Mouse (Mus musculus) left cerebral cortex, adult 2 months (tissue): ENCODE data around the gene Snx10. TPM values are rescaled to one million over a fixed set of nuclear protein-coding genes. Genes with fewer than 3 reads are reported as not detected.

ENCODE experiments used
- DNase-seq, 2 experiments: peaks; one replicate each; pipeline ENCODE4 v3.0.0; 2021 to 2022; ENCODE audit warnings: low spot score in 2 of 2, mixed read lengths in 1 of 2; ENCODE audit errors: extremely low spot score in 1 of 2
- H3K27ac ChIP-seq: fragments of 200-600 bp; 2 replicates; pipeline ENCODE4 v1.8.1; 2022
- H3K4me3 ChIP-seq: fragments of 200-600 bp; 2 replicates; pipeline ENCODE4 v1.8.1; 2022
- CTCF ChIP-seq: fragments of 200-600 bp; IDR thresholded peaks from 2 replicates; pipeline ENCODE4 v1.8.1; 2022; ENCODE audit warnings: antibody characterized with exemption, mild to moderate bottlenecking, moderate library complexity
- intact Hi-C: fragments of 180-260 bp; cut with DNase I; formaldehyde crosslinking; loops from one replicate; pipeline ENCODE4 v1.15.1; 2025
- total RNA-seq, 2 experiments: library from RNA; stranded (reverse); gene quantifications; 2 replicates each; pipeline ENCODE4 v1.2.3; 2021

The Snx10 gene
- total RNA-seq, 2 experiments from 2014 or later = 94.9 to 102 TPM

GRCm38 (mm10) chr6:51507556-51507955 is 16.1 kb upstream of the Snx10 start:
- intact Hi-C loops = no loop called here
- Histone ChIP-seq H3K4me3 (no peak overlapping the region), H3K27ac (no peak overlapping the region)
- DNase-seq = no peak
- TF ChIP-seq CTCF = no peak

GRCm38 (mm10) chr6:51508750-51509648 is 14.7 kb upstream of the Snx10 start:
- peak; percentile 76 for TF ChIP-seq CTCF
- intact Hi-C loops = loop anchor here (1.0 to 2.0 kb wide), 4 partner anchors 36 to 125 kb away; no protein-coding TSS in a partner anchor
- H3K27ac ChIP-seq = peak overlapping the region; percentile 92

GRCm38 (mm10) chr6:51510094-51510493 is 13.6 kb upstream of the Snx10 start:
- intact Hi-C loops = no loop called here

More at GRCm38 (mm10) chr6:51508750-51509648, 14.7 kb upstream of the Snx10 start:
- peak overlapping the region; percentile 55 for H3K4me3 ChIP-seq
- peak; percentile 65 to 72 for DNase-seq

GRCm38 (mm10) chr6:51510946-51511345 is 12.8 kb upstream of the Snx10 start:
- intact Hi-C loops = no loop called here
- no peak for DNase-seq

More at GRCm38 (mm10) chr6:51510094-51510493, 13.6 kb upstream of the Snx10 start:
- H3K27ac ChIP-seq = no peak overlapping the region
- no peak for DNase-seq
- no peak overlapping the region for H3K4me3 ChIP-seq
- peak; percentile 54 for TF ChIP-seq CTCF

GRCm38 (mm10) chr6:51513745-51514144 is 10.0 kb upstream of the Snx10 start:
- no peak for TF ChIP-seq CTCF
- Histone ChIP-seq H3K4me3 (no peak overlapping the region), H3K27ac (no peak overlapping the region)
- no peak for DNase-seq
- intact Hi-C loops = no loop called here

More at GRCm38 (mm10) chr6:51510946-51511345, 12.8 kb upstream of the Snx10 start:
- TF ChIP-seq CTCF = no peak; the same call in 1 of the 2 replicates
- H3K4me3 ChIP-seq = no peak overlapping the region
- no peak overlapping the region for H3K27ac ChIP-seq

GRCm38 (mm10) chr6:51514860-51515259 is 8.8 kb upstream of the Snx10 start:
- no peak for DNase-seq
- intact Hi-C loops = no loop called here
- TF ChIP-seq CTCF = no peak
- H3K4me3 ChIP-seq = no peak overlapping the region
- no peak overlapping the region for H3K27ac ChIP-seq

- TF ChIP-seq CTCF = no peak
- peak overlapping the region; percentile 81; the same call in 1 of the 2 replicates for H3K27ac ChIP-seq
These were observed 391 bp upstream of the Snx10 start for GRCm38 (mm10) chr6:51523310-51523709.

GRCm38 (mm10) chr6:51524321-51524931 is 725 bp downstream of the Snx10 start:
- H3K4me3 ChIP-seq = peak overlapping the region; percentile 83
- peak; percentile 21 to 27 for DNase-seq
- no peak for TF ChIP-seq CTCF
- intact Hi-C loops = loop anchor here (5.0 kb wide), 2 partner anchors 52 to 58 kb away; partner anchors contain the start of gene Cbx3
- H3K27ac ChIP-seq = peak overlapping the region; percentile 81

More at GRCm38 (mm10) chr6:51523310-51523709, 391 bp upstream of the Snx10 start:
- H3K4me3 ChIP-seq = peak overlapping the region; percentile 83
- intact Hi-C loops = loop anchor here (5.0 kb wide), 2 partner anchors 51 to 59 kb away; partner anchors contain the start of gene Cbx3
- DNase-seq = no peak

- H3K4me3 ChIP-seq = peak overlapping the region; percentile 83
- peak overlapping the region; percentile 64; the same call in 1 of the 2 replicates for H3K27ac ChIP-seq
- intact Hi-C loops = no loop called here
- DNase-seq = no peak
- TF ChIP-seq CTCF = no peak; the same call in 1 of the 2 replicates
These were observed 1.3 kb downstream of the Snx10 start for GRCm38 (mm10) chr6:51525001-51525400.

- intact Hi-C loops = no loop called here
- Histone ChIP-seq H3K27ac (no peak overlapping the region), H3K4me3 (no peak overlapping the region)
- no peak for TF ChIP-seq CTCF
- no peak for DNase-seq
These were observed 5.8 kb downstream of the Snx10 start for GRCm38 (mm10) chr6:51529457-51529856.

GRCm38 (mm10) chr6:51533467-51534200 is 9.9 kb downstream of the Snx10 start:
- intact Hi-C loops = no loop called here
- no peak for DNase-seq
- Histone ChIP-seq H3K27ac (no peak overlapping the region), H3K4me3 (no peak overlapping the region)
- TF ChIP-seq CTCF = no peak
